Mouse (Mus musculus) cerebellum, adult 18-20 months (tissue): ENCODE results near the gene Mybpc2.

Source experiments
- DNase-seq, 2 experiments: peaks; one replicate each; pipeline ENCODE4 v3.0.0; 2021

Mybpc2 gene

GRCm38 (mm10) chr7:44524502-44524901 is at the start of gene Mybpc2:
Gene Mybpc2 (minus strand): TSS chr7:44524656.
- peak in 1 of 2 experiments; percentile 29 for DNase-seq

DNA sequence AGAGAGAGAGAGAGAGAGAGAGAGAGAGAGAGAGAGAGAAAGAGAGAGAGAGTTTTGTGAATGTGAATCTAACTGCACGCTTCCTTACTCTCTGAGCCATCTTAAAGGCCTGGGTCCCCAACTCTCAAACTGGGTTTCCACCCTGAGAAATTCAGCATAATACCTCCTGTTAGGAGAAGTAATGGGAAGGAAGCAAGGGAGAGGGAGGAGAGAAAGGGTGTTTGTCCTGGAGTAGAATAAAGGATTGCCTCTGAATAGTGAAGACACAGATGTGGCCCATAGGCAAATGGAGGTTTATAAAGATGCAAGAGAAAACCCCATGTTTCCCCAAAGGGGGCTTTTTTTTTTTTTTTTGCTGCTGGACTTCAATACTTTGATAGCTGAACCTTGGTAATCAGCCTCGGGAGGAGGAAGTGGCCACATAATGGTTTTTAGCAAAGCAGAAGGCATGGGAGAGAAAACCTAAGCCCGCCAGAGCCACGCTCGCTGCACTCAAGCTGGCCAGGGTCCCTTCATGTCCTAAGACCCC is 48.6 kb upstream of the Mybpc2 start:
- DNase-seq: no peak

GRCm38 (mm10) chr7:44572213-44572701 is 47.8 kb upstream of the Mybpc2 start, which contains the start of gene Napsa:
Gene Napsa (plus strand): TSS chr7:44572380.
- DNase-seq: no peak

DNA sequence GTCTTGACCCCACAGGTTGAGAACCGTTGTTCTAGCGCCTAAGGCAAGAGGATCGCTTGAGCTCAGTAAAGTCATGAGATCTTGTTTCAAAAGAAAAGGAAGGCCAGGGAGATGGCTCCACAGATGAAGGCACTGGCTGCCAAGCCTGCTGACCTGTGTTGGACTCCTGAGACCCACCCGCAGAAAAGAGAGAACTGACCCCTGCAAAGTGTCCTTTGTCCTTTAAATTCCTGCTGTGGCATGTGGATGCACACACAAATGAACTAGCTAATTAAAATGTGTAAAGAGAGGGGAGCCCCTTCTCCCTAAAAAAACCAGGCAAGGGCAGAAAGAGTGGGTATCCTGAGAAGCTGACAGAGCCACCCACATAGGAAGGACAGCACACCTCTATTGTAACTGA is 47.4 kb upstream of the Mybpc2 start:
- DNase-seq: no peak

DNA sequence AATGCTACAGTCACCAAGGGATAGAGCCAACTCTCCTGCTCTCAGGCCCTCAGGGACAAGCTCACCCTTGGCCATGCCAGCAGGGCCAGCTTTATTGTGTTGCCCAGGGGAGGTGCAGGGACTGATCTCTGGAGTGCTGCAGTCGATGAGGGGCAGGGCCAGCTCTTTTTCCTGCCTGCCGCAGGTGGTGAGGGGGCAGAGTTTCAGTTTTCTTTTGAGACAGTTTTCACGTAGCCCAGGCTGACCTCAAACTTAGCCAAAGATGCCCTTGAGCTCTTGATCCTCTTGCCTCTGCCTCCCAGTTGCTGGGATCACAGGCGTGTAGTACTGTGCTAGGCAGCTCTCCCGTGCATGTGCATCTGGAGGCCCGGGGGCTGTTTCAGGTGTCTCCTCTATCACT is 46.5 kb upstream of the Mybpc2 start:
- DNase-seq: no peak

- no peak for DNase-seq
Measured at GRCm38 (mm10) chr7:44568803-44569202, 44.3 kb upstream of the Mybpc2 start.

DNA sequence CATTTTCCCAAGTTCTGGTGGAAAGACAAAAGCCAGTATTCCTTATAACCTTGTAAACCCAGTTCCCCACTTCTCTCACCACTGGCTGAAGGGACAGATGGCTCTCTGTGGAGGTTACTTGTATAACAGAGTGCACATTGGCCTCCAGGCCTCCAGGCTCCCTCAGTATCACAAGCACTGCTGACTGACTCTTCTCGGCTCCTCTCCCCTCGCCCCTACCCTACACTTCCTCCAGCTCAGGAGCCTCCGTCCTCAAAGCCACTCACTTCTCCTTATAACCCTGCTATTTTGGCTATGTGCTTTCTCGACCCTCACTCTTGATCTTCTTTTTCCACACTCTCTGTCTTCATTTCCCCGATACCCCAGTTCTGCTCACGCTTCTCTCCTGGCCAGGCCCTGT is 41.0 kb upstream of the Mybpc2 start:
- no peak for DNase-seq

DNA sequence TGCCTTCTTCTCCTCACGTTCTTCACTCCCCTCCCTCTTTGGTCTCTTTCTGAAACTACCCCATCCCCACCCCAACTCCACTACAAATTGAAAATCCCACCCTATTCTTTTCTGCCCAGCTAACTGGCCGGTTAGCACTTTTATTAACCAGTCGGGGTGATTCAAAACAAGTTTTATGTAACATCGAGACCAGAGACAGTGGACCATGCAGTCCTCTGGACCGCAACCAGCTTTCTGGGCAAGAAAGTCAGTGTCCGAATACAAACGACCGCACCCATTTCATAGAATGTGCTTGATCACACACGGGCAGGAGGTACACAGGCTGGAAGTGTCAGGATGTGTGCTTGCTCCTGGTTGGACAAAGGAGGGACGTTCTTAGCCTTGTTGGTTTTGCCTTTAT is 40.0 kb upstream of the Mybpc2 start:
- no peak for DNase-seq

DNA sequence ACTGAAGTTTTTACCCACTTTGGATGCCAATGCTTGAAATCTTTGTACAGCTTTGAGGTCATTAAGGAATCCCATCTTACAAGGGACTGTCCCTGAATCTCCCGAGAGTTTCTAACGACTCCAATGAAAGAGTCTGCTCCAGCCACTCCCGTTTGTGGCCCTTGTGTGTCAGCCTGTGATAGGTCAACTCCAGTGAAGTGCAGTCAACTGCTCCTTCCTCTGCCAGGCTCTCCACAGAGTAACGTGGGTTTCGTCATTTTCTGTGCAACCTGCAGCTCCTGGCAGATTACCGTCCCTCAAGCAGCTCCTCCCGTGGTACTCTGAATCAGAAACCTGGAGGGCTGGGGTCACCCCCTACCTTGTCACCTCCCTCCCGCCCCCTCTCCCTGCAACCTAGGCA is 38.8 kb upstream of the Mybpc2 start:
- no peak for DNase-seq

- peak; percentile 80 to 87 for DNase-seq
Measured at GRCm38 (mm10) chr7:44560435-44561400, 36.3 kb upstream of the Mybpc2 start.

DNA sequence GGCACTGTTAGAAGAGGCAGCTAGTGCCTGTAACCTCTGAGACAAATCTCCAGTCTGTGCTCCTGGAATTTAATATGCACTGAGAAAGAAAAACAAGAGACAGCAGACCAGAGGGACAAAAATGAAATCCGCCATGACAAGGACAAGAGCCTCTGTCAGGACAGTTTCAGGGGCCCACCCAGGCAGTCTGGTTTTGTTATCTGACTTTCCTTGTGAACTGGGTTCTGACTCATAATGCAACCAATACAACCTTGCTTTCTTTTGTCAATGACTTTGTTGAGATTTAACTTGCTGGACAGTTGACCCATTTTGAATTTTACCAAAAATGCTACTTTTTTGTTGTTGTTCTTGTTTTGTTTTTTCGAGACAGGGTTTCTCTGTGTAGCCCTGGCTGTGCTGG is 33.2 kb upstream of the Mybpc2 start:
- DNase-seq: no peak

DNA sequence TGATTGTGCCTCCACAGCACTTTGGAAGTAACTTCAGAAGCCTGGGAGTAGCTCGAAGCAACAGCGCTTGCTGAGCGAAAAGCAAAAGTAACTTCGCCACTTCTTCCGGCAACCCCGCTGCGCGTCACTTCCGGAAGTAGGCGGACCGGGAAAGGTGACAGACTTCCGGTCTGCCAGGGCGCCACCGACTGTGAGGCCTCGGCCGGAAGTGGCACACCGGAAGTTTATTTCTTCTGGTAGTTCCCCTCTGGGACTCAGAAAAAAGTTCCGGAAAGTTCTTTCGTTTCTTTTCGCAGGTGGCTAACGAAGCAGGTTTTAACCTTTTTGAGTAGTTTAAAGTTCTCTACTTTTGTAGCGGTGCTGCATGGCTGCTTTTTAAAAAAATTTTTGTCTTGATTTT is 29.4 kb upstream of the Mybpc2 start, which contains the start of gene Nr1h2:
Gene Nr1h2, minus strand, starts transcription at position 126 of the 400 bp plus-strand sequence.
- DNase-seq: peak; percentile 93 to 94

DNA sequence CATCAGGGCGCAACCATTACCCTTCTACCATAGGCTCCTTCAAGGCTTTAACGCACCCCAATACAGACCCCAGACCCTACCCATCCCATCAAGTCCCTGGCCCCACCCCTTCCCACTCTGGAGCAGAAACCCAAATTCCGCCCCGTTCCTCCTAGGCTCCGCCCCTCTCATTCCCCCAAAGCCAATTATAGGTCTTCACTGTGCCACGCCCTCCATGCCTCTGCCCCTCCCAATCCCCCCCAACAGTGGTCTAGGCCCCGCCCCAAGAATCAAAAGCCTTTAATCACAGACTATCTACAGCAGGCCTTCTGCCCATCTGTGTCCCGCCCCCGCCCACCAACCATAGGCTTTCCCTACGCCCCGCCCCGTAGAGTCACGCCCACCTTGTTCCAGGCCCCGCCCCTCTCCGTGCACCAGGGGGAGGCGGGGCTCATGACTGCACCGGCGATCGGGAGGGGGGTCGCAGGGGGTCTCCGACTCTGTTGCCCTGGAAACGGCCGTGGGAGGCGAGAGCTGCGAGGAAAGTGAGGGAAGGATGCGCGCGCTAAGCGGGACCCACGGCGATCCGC is 28.8 kb upstream of the Mybpc2 start:
- peak; percentile 58 to 65 for DNase-seq

GRCm38 (mm10) chr7:44552141-44552908 is 27.9 kb upstream of the Mybpc2 start:
- DNase-seq: no peak

GRCm38 (mm10) chr7:44551731-44552130 is 27.3 kb upstream of the Mybpc2 start:
- peak; percentile 37 to 43 for DNase-seq

- DNase-seq: peak in 1 of 2 experiments; percentile 21
Measured at GRCm38 (mm10) chr7:44551301-44551700, 26.8 kb upstream of the Mybpc2 start.

DNA sequence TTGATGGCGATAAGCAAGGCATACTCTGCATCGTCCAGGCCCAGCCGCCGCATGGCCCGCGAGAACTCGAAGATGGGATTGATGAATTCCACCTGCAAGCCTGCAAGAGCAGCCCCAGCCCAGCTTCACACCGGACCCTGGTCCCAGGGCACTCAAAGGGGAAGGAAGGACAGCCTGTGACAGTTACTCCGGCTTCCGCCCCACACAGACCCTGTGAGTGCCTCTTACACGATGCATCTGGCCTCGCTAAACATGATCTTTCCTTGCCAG is 25.9 kb upstream of the Mybpc2 start:
- DNase-seq: no peak

DNA sequence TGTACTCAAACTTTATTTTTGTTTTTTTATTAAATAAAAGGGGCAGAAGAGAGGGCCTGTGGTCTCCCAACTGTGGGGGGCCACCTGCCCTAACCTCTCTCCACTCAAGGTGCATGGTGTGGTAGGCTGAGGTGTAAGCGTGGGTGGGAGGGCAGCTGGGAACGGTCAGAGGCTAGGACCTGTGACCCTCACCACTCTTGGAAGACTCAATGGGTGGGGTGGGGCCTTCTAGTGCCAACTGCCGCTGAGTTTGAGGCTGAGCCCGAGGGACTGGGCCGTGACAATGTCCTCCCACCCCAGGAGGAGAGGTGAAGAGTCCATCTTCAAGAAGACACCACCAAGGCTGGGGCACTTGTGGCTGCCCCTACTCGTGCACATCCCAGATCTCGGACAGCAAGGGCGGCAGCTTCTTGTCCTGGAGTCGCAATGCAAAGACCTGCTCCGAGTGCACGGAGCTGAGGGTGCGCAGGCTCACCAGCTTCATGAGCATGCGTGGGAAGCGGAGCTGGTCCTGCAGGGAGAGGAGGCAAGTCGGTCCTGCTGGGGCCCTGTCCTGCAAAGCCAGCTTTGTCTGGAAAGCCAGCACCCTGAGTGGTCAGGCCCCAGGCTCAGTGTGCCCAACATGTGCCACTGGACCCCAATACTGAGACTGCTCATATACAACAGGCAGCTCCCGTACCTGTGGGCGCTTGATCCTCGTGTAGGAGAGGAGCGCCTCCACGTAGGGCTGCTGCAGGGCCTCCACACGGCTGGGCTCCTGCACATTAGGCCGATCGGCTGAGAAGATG is 25.4 kb upstream of the Mybpc2 start:
- DNase-seq: peak in 1 of 2 experiments; percentile 21

- peak; percentile 99 to 100 for DNase-seq
Measured at GRCm38 (mm10) chr7:44548497-44549087, 24.1 kb upstream of the Mybpc2 start, which contains the start of gene Pold1. Gene Pold1 (minus strand): TSS chr7:44548849.

DNA sequence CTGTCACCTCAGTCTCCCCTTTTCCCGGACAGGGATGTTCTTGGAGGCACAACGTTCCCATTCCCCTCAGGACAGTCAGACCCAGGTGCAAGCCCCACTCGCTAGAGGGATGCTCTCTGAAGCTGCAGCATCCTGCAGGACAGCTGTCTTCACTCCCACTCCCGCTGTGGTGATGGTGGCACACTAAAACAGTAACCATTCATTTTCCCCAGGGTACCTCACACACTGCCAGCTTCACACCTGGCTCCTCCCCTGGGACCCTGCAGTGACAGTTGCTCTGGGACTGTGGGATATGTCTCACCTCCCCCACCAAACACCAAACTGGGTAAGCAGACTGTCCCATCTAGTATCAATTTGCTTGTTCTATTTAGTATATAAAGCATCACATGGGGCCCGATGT is 23.3 kb upstream of the Mybpc2 start:
- DNase-seq: peak in 1 of 2 experiments; percentile 21

- no peak for DNase-seq
Measured at GRCm38 (mm10) chr7:44547041-44547440, 22.6 kb upstream of the Mybpc2 start.

DNA sequence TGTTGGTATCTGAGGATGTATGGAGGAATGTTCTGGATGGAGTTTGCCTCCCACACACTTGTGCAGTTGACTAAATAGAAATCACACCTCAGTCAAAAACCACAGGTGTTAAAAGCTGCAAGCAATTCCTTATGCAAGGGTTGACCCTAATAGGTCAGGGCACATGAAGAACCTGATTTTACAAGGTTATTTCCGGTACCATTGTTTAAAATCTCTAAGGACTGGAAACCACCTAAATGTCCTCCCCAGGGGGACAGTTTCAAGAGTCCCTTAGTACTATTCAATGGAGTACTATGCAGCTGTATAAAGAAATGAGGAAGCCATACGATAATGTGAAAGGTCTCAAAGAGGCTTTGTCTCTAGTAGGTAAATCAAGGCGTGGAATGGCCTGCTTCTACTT is 21.8 kb upstream of the Mybpc2 start:
- no peak for DNase-seq
